Mouse (Mus musculus) cerebellum, adult 2 months (tissue): ENCODE data around the gene Smc6. TPM values are rescaled to one million over a fixed set of nuclear protein-coding genes. Genes with fewer than 3 reads are reported as not detected.

Experiments used
- DNase-seq, 2 experiments: peaks; one replicate each; pipeline ENCODE4 v3.0.0; 2021
- H3K27ac ChIP-seq: fragments of 200-500 bp; 2 replicates; pipeline ENCODE4 v1.5.1; 2012; ENCODE audit warnings: low read length, control low read depth, inconsistent platforms; ENCODE audit not compliant: insufficient read depth
- H3K27me3 ChIP-seq: fragments of 200-500 bp; 2 replicates; pipeline ENCODE4 v1.6.1; 2012; ENCODE audit warnings: inconsistent platforms, mild to moderate bottlenecking, low read length, moderate library complexity; ENCODE audit not compliant: control insufficient read depth, insufficient read depth
- H3K4me1 ChIP-seq: fragments of 200-500 bp; 2 replicates; pipeline ENCODE4 v1.6.1; 2011; ENCODE audit warnings: low read length; ENCODE audit not compliant: control insufficient read depth, insufficient read depth
- H3K4me3 ChIP-seq: fragments of 200-500 bp; replicated peaks from 2 replicates; pipeline ENCODE3; 2011; ENCODE audit warnings: mild to moderate bottlenecking, low read depth, low read length, control low read depth; ENCODE audit not compliant: insufficient read depth
- CTCF ChIP-seq: fragments of 200-500 bp; IDR thresholded peaks from 2 replicates; pipeline ENCODE4 v1.5.1; 2011; ENCODE audit warnings: low read depth, mild to moderate bottlenecking, control low read depth, low read length, moderate library complexity, borderline replicate concordance; ENCODE audit not compliant: insufficient read depth
- POLR2A ChIP-seq: fragments of 200-500 bp; IDR thresholded peaks from 2 replicates; pipeline ENCODE4 v1.6.1; 2011; ENCODE audit warnings: low read length, control low read depth, borderline replicate concordance; ENCODE audit not compliant: insufficient read depth
- WGBS: fragments of 180-500 bp; shearing (Covaris S2); methylation state at CpG from one replicate; pipeline ENCODE4 v1.1.7; 2018; 5-methylcytosine and 5-hydroxymethylcytosine counted together
- polyA plus RNA-seq: library from polyadenylated mRNA; depleted of rRNA; stranded (reverse); fragments of >200 nt; gene quantifications from 2 replicates; pipeline ENCODE4 v1.2.3, GENCODE M21; 2012

Smc6 gene
- polyA plus RNA-seq, 1 experiment: 44.3 TPM

DNA sequence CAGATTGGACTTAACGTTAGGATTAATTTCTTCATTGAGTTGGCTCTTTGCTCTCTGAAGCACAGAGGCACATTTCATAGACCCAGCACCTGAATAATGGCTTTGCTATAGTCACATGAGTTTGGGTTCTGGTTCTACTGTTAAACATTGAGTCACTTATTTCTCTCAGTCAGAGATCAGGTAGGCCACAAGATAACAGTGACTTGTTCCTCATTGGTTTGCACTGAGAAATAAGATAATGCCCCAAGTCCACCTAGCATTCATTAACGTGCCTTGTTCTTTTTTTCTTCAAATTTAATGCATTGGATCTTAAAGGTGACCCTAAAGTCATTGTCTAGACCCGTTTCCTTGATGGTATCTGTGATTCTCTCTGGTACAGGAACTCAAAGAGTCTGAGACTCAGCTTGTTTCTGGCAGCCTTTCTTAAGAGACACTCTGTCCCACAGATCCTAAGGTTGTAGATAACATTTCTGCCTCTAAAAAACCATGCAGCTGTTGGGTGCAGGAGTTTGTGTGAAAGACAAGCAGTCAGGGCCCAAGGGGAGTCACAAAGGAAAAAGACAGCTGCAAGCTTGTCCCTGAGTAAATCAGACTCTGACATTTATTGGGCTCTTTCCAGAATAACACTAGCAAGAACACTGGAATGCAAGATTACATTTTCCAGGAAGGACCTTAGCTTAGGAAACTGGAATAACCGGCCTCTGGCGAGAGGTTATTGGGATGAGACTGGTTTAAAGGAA is 39.0 kb upstream of the Smc6 start:
- Histone ChIP-seq H3K27me3 (no peaks in the 10 kb centered on the region; the same call in 1 of the 2 replicates), H3K4me3 (no peak overlapping the region), H3K27ac (no peak overlapping the region), H3K4me1 (no peaks in the 10 kb centered on the region)
- TF ChIP-seq CTCF (no peak), POLR2A (no peak)
- no peak for DNase-seq
- 82% methylated on average over 5 of the region's 5 CpGs for WGBS

DNA sequence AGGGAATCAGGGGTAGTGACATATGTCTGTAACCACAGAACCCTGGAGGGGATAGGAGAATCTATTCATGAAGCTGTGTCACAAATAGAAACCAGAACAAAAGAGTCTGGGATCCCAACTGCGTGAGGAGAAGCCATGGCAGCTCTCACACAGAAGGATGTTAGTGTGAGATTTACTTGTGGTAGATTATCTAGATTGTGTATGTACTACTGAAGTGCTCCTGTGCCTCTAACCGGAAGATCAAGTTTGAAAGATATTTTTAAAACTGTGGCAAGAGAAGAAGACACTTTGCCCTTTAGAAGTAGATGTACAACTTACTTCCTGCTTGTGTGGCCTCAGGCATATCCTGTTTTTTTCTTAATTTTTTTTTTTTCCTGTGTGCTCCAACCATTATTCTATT is 35.4 kb upstream of the Smc6 start:
- H3K4me1 ChIP-seq: no peaks in the 10 kb centered on the region
- no peak overlapping the region for H3K27ac ChIP-seq
- H3K4me3 ChIP-seq: no peak overlapping the region
- H3K27me3 ChIP-seq: no peaks in the 10 kb centered on the region
- TF ChIP-seq POLR2A (no peak), CTCF (no peak)
- WGBS: 71% methylated on average over 2 of the region's 2 CpGs
- no peak for DNase-seq

DNA sequence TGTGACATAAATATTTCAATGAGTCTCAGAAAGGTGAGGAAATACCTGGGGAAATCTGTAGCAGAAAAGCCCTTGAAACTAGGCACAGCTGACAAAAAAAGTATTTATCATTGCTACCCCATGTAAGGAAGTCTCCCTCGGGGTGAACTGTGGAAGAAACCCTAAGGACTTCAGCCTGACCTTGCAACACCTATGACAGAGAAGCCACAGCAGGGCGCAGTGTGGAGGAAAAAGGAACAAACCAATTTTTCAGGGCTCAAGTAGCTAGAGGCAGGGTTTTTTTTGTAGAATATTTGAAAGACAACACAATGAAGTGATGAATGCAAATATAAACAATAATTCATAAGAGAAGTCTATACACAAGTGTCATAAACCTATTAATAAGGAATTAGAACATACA is 29.7 kb upstream of the Smc6 start:
- 81% methylated on average over 2 of the region's 2 CpGs for WGBS
- no peak for DNase-seq

DNA sequence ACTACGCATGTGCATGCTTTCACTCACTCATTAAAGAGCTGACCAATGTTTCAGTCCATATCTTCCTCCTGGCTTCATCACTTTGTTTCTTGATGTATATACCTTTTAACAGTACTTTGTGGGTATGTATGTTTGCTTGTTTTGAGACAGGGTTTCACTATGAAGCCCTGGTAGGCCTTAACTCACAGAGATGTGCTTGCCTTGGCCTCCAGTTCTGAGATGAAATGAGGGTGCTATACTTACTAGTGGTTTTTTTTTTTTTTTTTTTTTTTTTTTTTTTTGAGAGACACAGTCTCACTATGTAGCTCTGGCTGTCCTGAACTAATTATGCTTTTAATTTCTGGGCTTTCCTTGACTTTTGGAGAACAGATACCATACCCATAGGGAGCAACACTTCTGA is 18.2 kb upstream of the Smc6 start:
- Histone ChIP-seq H3K4me1 (no peaks in the 10 kb centered on the region), H3K27me3 (no peaks in the 10 kb centered on the region), H3K4me3 (no peak overlapping the region), H3K27ac (no peak overlapping the region)
- 95% methylated on average over 1 of the region's 1 CpGs for WGBS
- TF ChIP-seq POLR2A (no peak), CTCF (no peak)
- DNase-seq: no peak

More for the DNA sequence above, 29.7 kb upstream of the Smc6 start:
- Histone ChIP-seq H3K4me1 (no peaks in the 10 kb centered on the region), H3K27ac (no peak overlapping the region), H3K27me3 (no peaks in the 10 kb centered on the region), H3K4me3 (no peak overlapping the region)
- no peak for TF ChIP-seq POLR2A
- TF ChIP-seq CTCF: no peak

DNA sequence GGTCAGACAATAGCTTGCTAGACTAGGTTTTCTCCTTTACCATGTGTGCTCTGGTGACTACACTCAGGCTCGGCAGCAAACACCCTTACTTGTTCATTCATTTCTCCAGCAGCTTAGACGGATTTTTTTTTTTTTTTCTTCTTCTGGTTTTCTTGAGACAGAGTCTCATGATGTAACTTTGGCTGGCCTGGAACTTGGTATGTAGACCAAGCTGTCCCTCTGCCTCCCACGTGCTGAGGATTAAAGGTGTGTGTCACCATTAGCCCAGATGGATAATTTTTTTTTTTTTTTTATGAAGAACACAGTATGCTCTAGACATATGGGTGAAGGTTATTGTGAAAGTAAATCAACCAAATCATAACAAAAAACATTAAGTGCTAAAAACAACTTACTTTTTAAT is 15.4 kb upstream of the Smc6 start:
- Histone ChIP-seq H3K4me1 (no peaks in the 10 kb centered on the region), H3K27me3 (no peaks in the 10 kb centered on the region), H3K4me3 (no peak overlapping the region), H3K27ac (no peak overlapping the region)
- 77% methylated on average over 3 of the region's 3 CpGs for WGBS
- DNase-seq: no peak
- no peak for TF ChIP-seq CTCF
- TF ChIP-seq POLR2A: no peak

DNA sequence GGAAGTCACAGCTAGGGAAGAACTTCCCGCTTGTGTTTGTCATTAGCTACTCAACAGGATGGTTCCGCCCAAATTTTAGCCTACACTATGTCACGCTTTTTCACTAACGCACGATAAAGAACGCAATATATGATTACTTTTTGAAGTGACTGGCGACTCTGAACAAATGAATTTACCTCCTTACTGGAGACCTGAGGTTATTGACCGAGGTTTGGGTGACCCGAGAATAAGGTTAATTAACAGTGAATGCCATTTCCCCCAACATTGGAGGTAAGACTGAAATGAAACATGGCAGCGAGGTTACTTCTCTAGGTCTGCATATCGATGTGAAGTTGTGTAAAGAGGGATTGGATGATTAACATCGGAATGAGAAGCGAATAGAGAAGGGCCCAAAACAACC is 791 bp upstream of the Smc6 start:
- Histone ChIP-seq H3K4me1 (peaks cover 2% of the 10 kb centered on the region), H3K27me3 (no peaks in the 10 kb centered on the region), H3K27ac (no peak overlapping the region), H3K4me3 (no peak overlapping the region)
- 2% methylated on average over 13 of the region's 13 CpGs for WGBS
- no peak for TF ChIP-seq POLR2A
- TF ChIP-seq CTCF: no peak
- no peak for DNase-seq

DNA sequence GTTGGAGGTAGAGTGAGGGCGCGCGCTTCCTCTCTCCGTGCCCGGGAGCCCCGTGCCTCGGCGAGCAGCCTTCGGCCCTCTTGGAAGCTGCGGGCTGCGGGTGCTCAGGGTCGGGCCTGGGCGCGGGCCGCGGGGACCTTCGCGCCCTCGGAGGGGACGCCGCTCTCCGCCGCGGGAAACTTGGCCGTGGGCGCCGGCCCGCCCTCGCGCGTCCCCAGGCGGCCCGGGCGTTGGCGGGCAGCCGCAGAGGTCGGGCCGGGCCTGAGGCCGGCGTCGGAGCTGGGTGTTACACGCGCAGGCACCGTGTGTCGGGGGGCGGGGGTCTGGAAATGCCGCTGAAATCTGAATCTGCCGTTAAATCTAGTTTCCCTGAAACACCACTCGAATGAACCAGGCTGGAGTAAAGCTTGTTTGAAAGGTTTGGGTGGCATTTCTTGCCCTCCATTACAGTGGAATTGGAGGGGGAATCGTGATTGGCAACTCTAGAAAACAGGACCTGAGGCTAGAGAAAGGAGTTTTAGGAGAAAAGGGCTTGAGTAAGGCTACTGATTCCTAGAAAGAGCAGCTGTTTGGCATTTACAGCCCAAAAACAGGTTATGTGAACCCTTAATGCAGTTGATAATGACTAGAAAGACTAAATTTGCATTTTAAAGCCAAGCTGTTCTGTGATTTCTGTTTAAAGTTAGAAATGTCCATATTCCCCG is 748 bp downstream of the Smc6 start:
- H3K4me1 ChIP-seq: peaks cover 2% of the 10 kb centered on the region
- peak overlapping the region; percentile 66 for H3K27ac ChIP-seq
- H3K27me3 ChIP-seq: no peaks in the 10 kb centered on the region
- no peak for DNase-seq
- WGBS: under 1% methylated on average over 51 of the region's 51 CpGs
- TF ChIP-seq CTCF: no peak
- no peak for TF ChIP-seq POLR2A
- H3K4me3 ChIP-seq: peak overlapping the region; percentile 70

DNA sequence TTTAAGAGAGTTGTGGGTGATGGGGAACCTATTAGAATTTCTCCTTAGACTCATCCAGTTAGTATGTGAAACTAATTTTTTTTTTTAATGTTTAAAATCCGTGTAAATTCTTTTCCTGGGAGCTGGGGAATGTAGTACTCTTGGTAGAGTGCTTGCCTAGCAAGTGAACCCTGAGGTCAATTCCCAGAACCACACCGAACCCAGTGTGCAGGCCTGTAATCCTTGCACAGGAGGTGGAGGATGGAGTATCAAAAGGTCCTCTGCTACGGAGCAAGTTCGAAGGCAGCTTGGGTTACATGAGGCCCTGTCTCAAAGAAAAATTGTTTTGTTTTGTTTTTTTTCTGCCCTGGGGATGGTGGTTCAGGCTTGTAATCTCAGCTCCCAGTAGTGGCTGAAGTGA is 1.3 kb downstream of the Smc6 start:
- WGBS: 11% methylated on average over 4 of the region's 4 CpGs
- Histone ChIP-seq H3K4me3 (peak overlapping the region; percentile 70), H3K27me3 (no peaks in the 10 kb centered on the region), H3K4me1 (peaks cover 2% of the 10 kb centered on the region), H3K27ac (no peak overlapping the region)
- TF ChIP-seq CTCF (no peak), POLR2A (no peak)
- peak in 1 of 2 experiments; percentile 5 for DNase-seq
